Mouse (Mus musculus): Measurements from ENCODE around the gene Aurkaip1. TPM values are rescaled to one million over a fixed set of nuclear protein-coding genes. Genes with fewer than 3 reads are reported as not detected.

Gene Aurkaip1
- 248 and 249 TPM in 2 replicates for polyA plus RNA-seq (2021; fragmentation: Nextera tagmentation)
- long read RNA-seq, experiment 1, transcript Aurkaip1-203 (3 exons, 1,029 nt) = major isoform, 40 of 91 reads
- long read RNA-seq, experiment 1, transcript Aurkaip1-201 (4 exons, 1,159 nt) = minor isoform, 39 of 91 reads
- long read RNA-seq, experiment 1, partial matches to known transcripts = 5 of 91 reads
- long read RNA-seq, experiment 1, other reads (novel, unspliced or antisense) = 7 of 91 reads
- long read RNA-seq, experiment 2, transcript Aurkaip1-202 (4 exons, 773 nt) = minor isoform, 6 of 266 reads
- long read RNA-seq, experiment 2, transcript Aurkaip1-203 (3 exons, 1,029 nt) = minor isoform, 74 of 266 reads
- long read RNA-seq, experiment 2, transcript Aurkaip1-201 (4 exons, 1,159 nt) = major isoform, 157 of 266 reads
- long read RNA-seq, experiment 2, partial matches to known transcripts = 15 of 266 reads
- long read RNA-seq, experiment 2, other reads (novel, unspliced or antisense) = 14 of 266 reads

GRCm38 (mm10) chr4:155831205-155831766 lies at the start of gene Aurkaip1:
Gene Aurkaip1 (plus strand): TSS chr4:155831272.

DNA sequence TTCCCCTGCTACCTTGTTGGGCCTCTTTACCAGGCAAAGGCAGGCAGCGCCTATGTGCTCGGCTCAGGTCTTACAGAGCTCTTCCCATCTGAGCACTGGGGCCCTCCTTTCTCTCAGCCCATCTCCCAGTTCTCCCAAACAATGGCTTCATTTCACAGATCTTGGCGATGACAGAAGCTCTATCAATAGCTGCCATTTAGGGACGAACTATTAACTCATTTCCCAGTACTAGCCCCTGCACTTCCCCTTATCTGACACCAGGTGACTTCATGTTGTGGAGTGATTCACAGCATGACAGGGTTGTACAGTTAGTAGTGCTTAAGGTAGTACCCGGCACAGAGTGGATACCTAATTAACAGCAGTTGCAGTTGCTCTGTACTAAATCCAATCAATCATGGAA lies 45.3 kb upstream of the Aurkaip1 start, which contains the start of gene Tmem88b:
TSS of gene Tmem88b (minus strand) at position 56 of the 400 bp plus-strand sequence.

GRCm38 (mm10) chr4:155790021-155790489 lies 41.0 kb upstream of the Aurkaip1 start, which contains the start of gene Ankrd65:
Gene Ankrd65 (plus strand): TSS chr4:155790439.

GRCm38 (mm10) chr4:155802741-155803339 lies 28.2 kb upstream of the Aurkaip1 start, which contains the start of gene Mrpl20:
Gene Mrpl20 (plus strand): TSS chr4:155802878.

GRCm38 (mm10) chr4:155811929-155812664 lies 19.0 kb upstream of the Aurkaip1 start, which contains the start of gene Ccnl2:
Gene Ccnl2 (plus strand): TSS chr4:155812489.

DNA sequence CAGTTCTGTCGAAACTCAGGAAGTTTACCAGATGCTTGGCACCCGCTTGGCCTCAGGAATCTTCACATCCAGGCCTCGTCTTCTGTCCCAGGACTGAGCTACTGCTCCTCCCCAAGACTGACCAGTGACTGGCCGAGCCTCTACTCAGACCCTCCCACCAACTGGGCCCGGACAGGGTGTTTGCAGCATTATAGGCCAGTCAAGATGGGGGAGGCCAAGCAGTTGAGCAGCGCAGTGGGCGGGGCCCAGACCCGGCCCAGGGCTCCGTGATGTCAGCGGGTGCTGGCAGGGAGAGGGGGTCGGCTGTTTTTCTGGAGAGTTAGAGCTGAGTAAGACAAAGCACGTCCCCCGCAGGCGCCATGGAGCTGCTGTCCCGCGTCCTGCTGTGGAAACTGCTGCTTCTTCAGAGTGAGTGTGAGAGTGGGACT lies 8.4 kb downstream of the Aurkaip1 start, which contains the start of gene Mxra8:
TSS of gene Mxra8 (plus strand) at position 198 of the 428 bp plus-strand sequence.

DNA sequence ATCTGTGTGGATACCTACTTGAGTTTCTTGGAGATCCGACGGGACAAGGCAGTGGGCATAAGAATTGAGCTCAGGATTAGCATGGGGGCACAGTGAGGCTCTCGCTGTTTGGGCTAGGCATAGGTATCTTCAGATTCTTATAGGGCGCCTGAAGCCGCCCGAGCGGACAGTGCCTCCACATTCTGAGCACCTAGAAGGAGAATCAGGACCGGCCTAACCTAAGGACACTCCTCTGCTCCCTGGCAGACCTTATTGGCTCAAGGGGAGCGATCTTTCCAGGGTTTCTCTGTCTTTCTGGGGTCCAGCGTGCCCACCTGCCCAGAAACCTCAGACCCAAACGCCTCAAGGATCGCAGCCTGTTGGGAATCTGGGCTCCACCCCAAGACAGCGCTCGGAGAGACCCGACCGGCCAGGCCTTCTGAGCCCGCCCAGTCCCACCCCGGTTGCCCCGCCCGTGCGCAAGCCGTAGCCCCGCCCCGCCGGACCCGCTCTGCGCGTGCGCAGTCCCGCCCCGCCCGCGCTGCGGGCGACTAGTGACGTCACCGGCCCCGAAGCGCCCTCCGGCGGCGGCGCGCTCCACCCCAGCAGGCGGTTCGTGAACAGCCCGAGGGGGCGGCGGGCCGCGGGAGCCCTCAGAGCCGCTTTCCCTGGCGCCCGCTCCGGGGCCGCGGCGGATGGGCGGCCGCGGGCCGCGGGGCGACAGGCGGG lies 16.0 kb downstream of the Aurkaip1 start, which contains the start of gene Dvl1:
TSS of gene Dvl1 (plus strand) at position 532 of the 708 bp plus-strand sequence.

DNA sequence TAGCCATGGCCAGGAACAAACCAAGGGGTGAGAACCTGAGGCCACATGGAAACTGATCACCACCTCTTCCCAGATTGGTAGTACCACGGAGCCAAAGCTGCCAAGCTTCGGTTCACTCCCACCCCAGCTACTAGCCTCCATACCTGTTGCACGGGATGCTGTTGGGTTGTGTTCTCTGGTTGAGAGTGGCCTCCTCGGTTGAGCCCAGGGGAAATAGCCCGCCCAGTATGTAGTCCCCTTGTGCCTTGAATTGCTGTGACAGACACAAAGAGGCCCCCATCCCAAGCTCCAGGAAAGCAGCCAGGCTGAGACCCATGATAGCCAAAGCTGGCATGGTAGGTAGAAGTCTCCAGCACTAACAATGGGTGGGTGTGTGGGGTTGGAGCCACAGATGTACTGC lies 31.9 kb downstream of the Aurkaip1 start, which contains the start of gene Tas1r3:
TSS of gene Tas1r3 (minus strand) at position 362 of the 400 bp plus-strand sequence.

GRCm38 (mm10) chr4:155869317-155870033 lies 38.4 kb downstream of the Aurkaip1 start, which contains the start of the genes Cptp and Ints11:
Gene Cptp (minus strand): TSS chr4:155869440.
Gene Ints11 (plus strand): TSS chr4:155869546.

Other genes starting within 250 kb of the Aurkaip1 start
- gene Slc35e2, start 229.9 kb upstream of the Aurkaip1 start, polyA plus RNA-seq (2021; fragmentation: Nextera tagmentation) = 25.0 and 31.7 TPM in 2 replicates
- gene Cdk11b, start 206.4 kb upstream of the Aurkaip1 start, polyA plus RNA-seq (2021; fragmentation: Nextera tagmentation) = 42.7 and 48.3 TPM in 2 replicates
- not detected in 2 replicates for gene Gm10563, start 185.9 kb upstream of the Aurkaip1 start, polyA plus RNA-seq (2021; fragmentation: Nextera tagmentation)
- gene Mmp23, start 177.9 kb upstream of the Aurkaip1 start, polyA plus RNA-seq (2021; fragmentation: Nextera tagmentation) = 0.69 and 1.4 TPM in 2 replicates
- 19.7 and 26.1 TPM in 2 replicates for gene Mib2, start 162.1 kb upstream of the Aurkaip1 start, polyA plus RNA-seq (2021; fragmentation: Nextera tagmentation)
- gene Fndc10, start 136.9 kb upstream of the Aurkaip1 start, polyA plus RNA-seq (2021; fragmentation: Nextera tagmentation) = 11.4 and 23.4 TPM in 2 replicates
- 228 and 240 TPM in 2 replicates for gene Ssu72, start 126.5 kb upstream of the Aurkaip1 start, polyA plus RNA-seq (2021; fragmentation: Nextera tagmentation)
- gene Tmem240, start 96.5 kb upstream of the Aurkaip1 start, polyA plus RNA-seq (2021; fragmentation: Nextera tagmentation) = 3.6 and 7.2 TPM in 2 replicates
- gene Atad3a, start 70.2 kb upstream of the Aurkaip1 start, polyA plus RNA-seq (2021; fragmentation: Nextera tagmentation) = 25.7 TPM in 2 replicates
- 15.1 and 16.2 TPM in 2 replicates for gene Vwa1, start 56.6 kb upstream of the Aurkaip1 start, polyA plus RNA-seq (2021; fragmentation: Nextera tagmentation)
- gene Tmem88b, start 45.4 kb upstream of the Aurkaip1 start, polyA plus RNA-seq (2021; fragmentation: Nextera tagmentation) = 10.4 and 10.7 TPM in 2 replicates
- not detected in 2 replicates for gene Ankrd65, start 40.8 kb upstream of the Aurkaip1 start, polyA plus RNA-seq (2021; fragmentation: Nextera tagmentation)
- gene Mrpl20, start 28.4 kb upstream of the Aurkaip1 start, polyA plus RNA-seq (2021; fragmentation: Nextera tagmentation) = 391 and 409 TPM in 2 replicates
- 19.6 and 23.2 TPM in 2 replicates for gene Ccnl2, start 18.8 kb upstream of the Aurkaip1 start, polyA plus RNA-seq (2021; fragmentation: Nextera tagmentation)
- 5.9 and 6.5 TPM in 2 replicates for gene Mxra8, start 8.4 kb downstream of the Aurkaip1 start, polyA plus RNA-seq (2021; fragmentation: Nextera tagmentation)
- 5.4 and 6.3 TPM in 2 replicates for gene Dvl1, start 16.1 kb downstream of the Aurkaip1 start, polyA plus RNA-seq (2021; fragmentation: Nextera tagmentation)
- gene Tas1r3, start 32.1 kb downstream of the Aurkaip1 start, polyA plus RNA-seq (2021; fragmentation: Nextera tagmentation) = 0.12 and 0.13 TPM in 2 replicates
- 13.1 and 21.5 TPM in 2 replicates for gene Cptp, start 38.2 kb downstream of the Aurkaip1 start, polyA plus RNA-seq (2021; fragmentation: Nextera tagmentation)
- gene Ints11, start 38.3 kb downstream of the Aurkaip1 start, polyA plus RNA-seq (2021; fragmentation: Nextera tagmentation) = 31.0 and 41.2 TPM in 2 replicates
- 54.5 and 56.4 TPM in 2 replicates for gene Pusl1, start 60.5 kb downstream of the Aurkaip1 start, polyA plus RNA-seq (2021; fragmentation: Nextera tagmentation)
- gene Acap3, start 60.5 kb downstream of the Aurkaip1 start, polyA plus RNA-seq (2021; fragmentation: Nextera tagmentation) = 19.6 and 35.6 TPM in 2 replicates
- gene Ube2j2, start 112.6 kb downstream of the Aurkaip1 start, polyA plus RNA-seq (2021; fragmentation: Nextera tagmentation) = 30.5 and 85.4 TPM in 2 replicates
- 32.4 and 35.5 TPM in 2 replicates for gene C1qtnf12, start 131.0 kb downstream of the Aurkaip1 start, polyA plus RNA-seq (2021; fragmentation: Nextera tagmentation)
- gene B3galt6, start 161.4 kb downstream of the Aurkaip1 start, polyA plus RNA-seq (2021; fragmentation: Nextera tagmentation) = 21.1 and 25.1 TPM in 2 replicates
- gene Sdf4, start 161.6 kb downstream of the Aurkaip1 start, polyA plus RNA-seq (2021; fragmentation: Nextera tagmentation) = 147 and 170 TPM in 2 replicates
- 0.29 and 0.39 TPM in 2 replicates for gene Tnfrsf4, start 182.6 kb downstream of the Aurkaip1 start, polyA plus RNA-seq (2021; fragmentation: Nextera tagmentation)
- 0.38 and 0.67 TPM in 2 replicates for gene Tnfrsf18, start 194.9 kb downstream of the Aurkaip1 start, polyA plus RNA-seq (2021; fragmentation: Nextera tagmentation)
- gene Ttll10, start 228.1 kb downstream of the Aurkaip1 start, polyA plus RNA-seq (2021; fragmentation: Nextera tagmentation) = not detected in 2 replicates